ENCODE assay signal across 8 mouse cellular contexts in genomic region chr16:46487436-46488097, GRCm38 (mm10). TPM values are rescaled to one million over a fixed set of nuclear protein-coding genes. Genes with fewer than 3 reads are reported as not detected.
DNase-seq lines count a peak whose midpoint lies in the region; ATAC-seq and TF ChIP-seq lines count a peak whose summit lies in the region.

No protein-coding gene starts in this region.

- H3K4me2 ChIP-seq in lung, embryonic 14.5 days: no peak overlapping the region

- no peak for TF ChIP-seq CTCF in kidney, adult 2 months (conservative IDR thresholded peaks at IDR 0.05; ENCODE audit: insufficient read depth, insufficient read length, low read depth, low read length)
- TF ChIP-seq CTCF in lung, embryonic 14.5 days (IDR thresholded peaks at IDR 0.05; ENCODE audit: low read depth): peak; percentile 72

- H3K27me3 ChIP-seq in kidney, adult 2 months (replicated peaks; ENCODE audit: control insufficient read depth, insufficient read depth, low read length): no peaks in the 10 kb centered on the region
- no peaks in the 10 kb centered on the region for H3K27me3 ChIP-seq in lung, embryonic 14.5 days (ENCODE audit: insufficient read depth, low read length)

- TF ChIP-seq POLR2A in kidney, adult 2 months (IDR thresholded peaks at IDR 0.05; ENCODE audit: low read depth, low read length): no peak

- no peak overlapping the region for H3K27ac ChIP-seq in kidney, adult 2 months (ENCODE audit: insufficient read depth, low read depth, low read length)
- H3K27ac ChIP-seq in lung, embryonic 14.5 days (ENCODE audit: low read depth): no peak overlapping the region

- peaks cover 7% of the 10 kb centered on the region for H3K4me1 ChIP-seq in kidney, adult 2 months (ENCODE audit: control insufficient read depth, insufficient read depth, low read length)
- H3K4me1 ChIP-seq in lung, embryonic 14.5 days (ENCODE audit: insufficient read depth): no peaks in the 10 kb centered on the region

- DNase-seq in ovary, postnatal 14 days (ENCODE audit: low spot score): peak; percentile 27
- no peak for DNase-seq in ovary, adult 18-20 months (ENCODE audit: low spot score)
- peak; percentile 39 for DNase-seq in cerebellum, adult 11-12 months
- DNase-seq in forelimb bud, embryonic 11.5 days (ENCODE audit: low read depth, low spot score): peak; percentile 53
- DNase-seq in kidney, adult 2 months: peak; percentile 80
- DNase-seq in lung, embryonic 14.5 days: peak; percentile 85
- peak; percentile 25 for DNase-seq in right cerebral cortex, postnatal 25 days
- DNase-seq in spleen, postnatal 36 days (ENCODE audit: low spot score in 2 of 2): no peak

- H3K9ac ChIP-seq in lung, embryonic 14.5 days: no peak overlapping the region

- no peak overlapping the region for H3K4me3 ChIP-seq in kidney, adult 2 months (ENCODE audit: insufficient read depth, low read depth, low read length)
- H3K4me3 ChIP-seq in lung, embryonic 14.5 days (ENCODE audit: low read depth, low read length): no peak overlapping the region

- peak; percentile 80 for ATAC-seq in lung, embryonic 14.5 days (ENCODE audit: insufficient read depth)

- WGBS in kidney, adult 2 months: 49% methylated on average over 3 of the region's 3 CpGs
- WGBS in lung, embryonic 14.5 days: 46% methylated on average over 3 of the region's 3 CpGs

- no peaks in the 10 kb centered on the region for H3K9me3 ChIP-seq in lung, embryonic 14.5 days (ENCODE audit: low read depth, low read length)

- H3K36me3 ChIP-seq in kidney, adult 2 months (ENCODE audit: control insufficient read depth, insufficient read depth, low read length): no peaks in the 10 kb centered on the region
- no peaks in the 10 kb centered on the region for H3K36me3 ChIP-seq in lung, embryonic 14.5 days (ENCODE audit: insufficient read depth)

RNA-seq across cellular contexts. Expression of gene Nectin3, which starts 10.8 kb away (rescaled TPM):
- polyA plus RNA-seq in kidney, adult 2 months (2012; rRNA removed): 24.4 and 29.3 TPM in 2 replicates
- 43.8 and 44.5 TPM in 2 replicates for polyA plus RNA-seq in lung, embryonic 14.5 days (2014; fragmentation: Nextera tagmentation; extraction: Ambion mirVana)

Comparison
In these comparisons a context has a peak if more than half of its experiments do, and no peak if none do; other contexts are left out.
1. DNase-seq: peak in ovary, postnatal 14 days (single experiment), cerebellum, adult 11-12 months (single experiment), forelimb bud, embryonic 11.5 days (single experiment), kidney, adult 2 months (single experiment), lung, embryonic 14.5 days (single experiment) and right cerebral cortex, postnatal 25 days (single experiment); none in ovary, adult 18-20 months (single experiment) and spleen, postnatal 36 days (0 of 2).